Mouse (Mus musculus) G1E (cell line): ENCODE results near the gene Zfp319. TPM values are rescaled to one million over a fixed set of nuclear protein-coding genes. Genes with fewer than 3 reads are reported as not detected.

Experiments used
- ATAC-seq: 2 replicates; pipeline ENCODE4 v1.8.0; 2016; ENCODE audit warnings: mild to moderate bottlenecking; ENCODE audit not compliant: insufficient number of reproducible peaks, poor library complexity, low FRiP score, severe bottlenecking; ENCODE audit errors: extremely low read depth
- DNase-seq: peaks from one replicate; pipeline ENCODE4 v3.0.0; 2012; ENCODE audit warnings: low spot score
- H3K27me3 ChIP-seq: 2 replicates; pipeline ENCODE4 v1.6.1; 2012; ENCODE audit warnings: mild to moderate bottlenecking, low read length, inconsistent platforms; ENCODE audit not compliant: insufficient read depth
- H3K36me3 ChIP-seq: replicated peaks from 2 replicates; pipeline ENCODE3; 2012; ENCODE audit warnings: mild to moderate bottlenecking, inconsistent platforms
- H3K4me1 ChIP-seq: 2 replicates; pipeline ENCODE4 v1.6.1; 2012; ENCODE audit warnings: low read depth, low read length, inconsistent platforms, mixed read lengths; ENCODE audit not compliant: insufficient read depth
- H3K4me3 ChIP-seq: 2 replicates; pipeline ENCODE4 v1.5.1; 2012; ENCODE audit warnings: low read depth, mild to moderate bottlenecking, inconsistent platforms, low read length, moderate library complexity, mixed read lengths
- H3K9me3 ChIP-seq: replicated peaks from 2 replicates; pipeline ENCODE4 v1.6.1; 2012; ENCODE audit warnings: inconsistent platforms
- CTCF ChIP-seq: IDR thresholded peaks from 2 replicates; pipeline ENCODE4 v1.5.1; 2012; ENCODE audit warnings: low read depth, low read length, inconsistent platforms, mixed read lengths
- GATA1 ChIP-seq: IDR thresholded peaks from 2 replicates; pipeline ENCODE4 v1.6.1; 2012; ENCODE audit warnings: borderline replicate concordance, low read length, inconsistent platforms, mixed read lengths
- GATA2 ChIP-seq: IDR thresholded peaks from 2 replicates; pipeline ENCODE4 v1.6.1; 2012; ENCODE audit warnings: low read depth, low read length, inconsistent platforms, borderline replicate concordance
- POLR2AphosphoS5 ChIP-seq: IDR thresholded peaks from 2 replicates; pipeline ENCODE4 v1.6.1; 2012; ENCODE audit warnings: low read depth, low read length, inconsistent platforms; ENCODE audit not compliant: insufficient replicate concordance
- TAL1 ChIP-seq: conservative IDR thresholded peaks from 2 replicates; pipeline ENCODE4 v1.6.1; 2012; ENCODE audit warnings: low read depth, low read length, inconsistent platforms, mixed read lengths
- polyA plus RNA-seq: library from polyadenylated mRNA; stranded (reverse); fragments of >175 nt; gene quantifications from 2 replicates; pipeline ENCODE4 v1.2.3, GENCODE M21; 2012
- total RNA-seq, 2 experiments: library from RNA; stranded (forward) in 1 of 2; stranded (reverse) in 1 of 2; fragments of 200-1000 nt in 1 of 2; fragments of >200 nt in 1 of 2; fragmentation: Nextera tagmentation in 1 of 2; gene quantifications; 2 replicates each; pipeline ENCODE4 v1.2.3; 2014 to 2017

Gene Zfp319
- total and polyA plus RNA-seq, 3 experiments = 2.1 to 8.2 (median 7.5) TPM

- H3K4me3 ChIP-seq = no peak overlapping the region
- no peaks in the 10 kb centered on the region for H3K9me3 ChIP-seq
- peaks cover 26% of the 10 kb centered on the region for H3K27me3 ChIP-seq
- H3K4me1 ChIP-seq = 0 out of 2 replicates have a peak, but pooled peaks cover 3% of the 10 kb centered on the region
- TF ChIP-seq POLR2AphosphoS5 (no peak), GATA1 (no peak), CTCF (no peak), GATA2 (no peak), TAL1 (no peak)
- no peaks in the 10 kb centered on the region for H3K36me3 ChIP-seq
- no peak for ATAC-seq
- no peak for DNase-seq
These were observed 43.7 kb upstream of the Zfp319 start for GRCm38 (mm10) chr8:95375374-95375930.

GRCm38 (mm10) chr8:95374429-95374828 lies 42.7 kb upstream of the Zfp319 start:
- H3K27me3 ChIP-seq = peaks cover 31% of the 10 kb centered on the region
- ATAC-seq = no peak
- peaks cover 9% of the 10 kb centered on the region; the same call in 1 of the 2 replicates for H3K4me1 ChIP-seq
- TF ChIP-seq GATA2 (no peak), GATA1 (no peak), CTCF (no peak), POLR2AphosphoS5 (no peak), TAL1 (no peak)
- no peak for DNase-seq
- H3K36me3 ChIP-seq = no peaks in the 10 kb centered on the region
- no peaks in the 10 kb centered on the region for H3K9me3 ChIP-seq
- H3K4me3 ChIP-seq = no peak overlapping the region

GRCm38 (mm10) chr8:95373389-95374002 lies 41.7 kb upstream of the Zfp319 start:
- Histone ChIP-seq H3K27me3 (peaks cover 33% of the 10 kb centered on the region), H3K9me3 (no peaks in the 10 kb centered on the region), H3K36me3 (no peaks in the 10 kb centered on the region), H3K4me3 (no peak overlapping the region), H3K4me1 (peaks cover 9% of the 10 kb centered on the region; the same call in 1 of the 2 replicates)
- DNase-seq = no peak
- TF ChIP-seq POLR2AphosphoS5 = no peak
- no peak for TF ChIP-seq CTCF
- TF ChIP-seq GATA2 = no peak
- no peak for TF ChIP-seq TAL1
- TF ChIP-seq GATA1 = no peak
- ATAC-seq = no peak

GRCm38 (mm10) chr8:95369581-95370326 lies 38.0 kb upstream of the Zfp319 start:
- Histone ChIP-seq H3K4me3 (no peak overlapping the region; the same call in 1 of the 2 replicates), H3K4me1 (peaks cover 26% of the 10 kb centered on the region), H3K9me3 (no peaks in the 10 kb centered on the region), H3K36me3 (no peaks in the 10 kb centered on the region), H3K27me3 (peaks cover 34% of the 10 kb centered on the region)
- no peak for DNase-seq
- no peak for ATAC-seq
- TF ChIP-seq POLR2AphosphoS5 = no peak
- no peak for TF ChIP-seq CTCF
- no peak for TF ChIP-seq GATA1
- TF ChIP-seq TAL1 = no peak
- TF ChIP-seq GATA2 = no peak

- no peak for ATAC-seq
- Histone ChIP-seq H3K4me1 (peaks cover 38% of the 10 kb centered on the region), H3K36me3 (no peaks in the 10 kb centered on the region), H3K27me3 (peaks cover 23% of the 10 kb centered on the region), H3K9me3 (no peaks in the 10 kb centered on the region), H3K4me3 (no peak overlapping the region)
- DNase-seq = no peak
- no peak for TF ChIP-seq GATA1
- TF ChIP-seq POLR2AphosphoS5 = no peak
- TF ChIP-seq TAL1 = no peak
- no peak for TF ChIP-seq CTCF
- TF ChIP-seq GATA2 = no peak
These were observed 32.1 kb upstream of the Zfp319 start for GRCm38 (mm10) chr8:95363849-95364248.

GRCm38 (mm10) chr8:95362272-95362671 lies 30.5 kb upstream of the Zfp319 start:
- no peak for TF ChIP-seq GATA2
- no peak for TF ChIP-seq CTCF
- no peak for TF ChIP-seq GATA1
- TF ChIP-seq TAL1 = no peak
- TF ChIP-seq POLR2AphosphoS5 = no peak
- no peak for DNase-seq
- Histone ChIP-seq H3K27me3 (peaks cover 15% of the 10 kb centered on the region), H3K4me1 (peaks cover 33% of the 10 kb centered on the region), H3K36me3 (no peaks in the 10 kb centered on the region), H3K4me3 (no peak overlapping the region), H3K9me3 (no peaks in the 10 kb centered on the region)
- no peak for ATAC-seq
